Mouse (Mus musculus) activated CD4-positive, CD25-positive, alpha-beta regulatory T cell, adult 9 weeks (primary cell): ENCODE measurements around the gene Vps39. TPM values are rescaled to one million over a fixed set of nuclear protein-coding genes. Genes with fewer than 3 reads are reported as not detected.

Experiments
- polyA plus RNA-seq: library from polyadenylated mRNA; unstranded; fragments of 100-300 nt; shearing (Covaris generic); gene quantifications from one replicate; pipeline ENCODE4 v1.2.1, GENCODE M21; 2017

Vps39 gene
- 51.4 TPM for polyA plus RNA-seq

DNA sequence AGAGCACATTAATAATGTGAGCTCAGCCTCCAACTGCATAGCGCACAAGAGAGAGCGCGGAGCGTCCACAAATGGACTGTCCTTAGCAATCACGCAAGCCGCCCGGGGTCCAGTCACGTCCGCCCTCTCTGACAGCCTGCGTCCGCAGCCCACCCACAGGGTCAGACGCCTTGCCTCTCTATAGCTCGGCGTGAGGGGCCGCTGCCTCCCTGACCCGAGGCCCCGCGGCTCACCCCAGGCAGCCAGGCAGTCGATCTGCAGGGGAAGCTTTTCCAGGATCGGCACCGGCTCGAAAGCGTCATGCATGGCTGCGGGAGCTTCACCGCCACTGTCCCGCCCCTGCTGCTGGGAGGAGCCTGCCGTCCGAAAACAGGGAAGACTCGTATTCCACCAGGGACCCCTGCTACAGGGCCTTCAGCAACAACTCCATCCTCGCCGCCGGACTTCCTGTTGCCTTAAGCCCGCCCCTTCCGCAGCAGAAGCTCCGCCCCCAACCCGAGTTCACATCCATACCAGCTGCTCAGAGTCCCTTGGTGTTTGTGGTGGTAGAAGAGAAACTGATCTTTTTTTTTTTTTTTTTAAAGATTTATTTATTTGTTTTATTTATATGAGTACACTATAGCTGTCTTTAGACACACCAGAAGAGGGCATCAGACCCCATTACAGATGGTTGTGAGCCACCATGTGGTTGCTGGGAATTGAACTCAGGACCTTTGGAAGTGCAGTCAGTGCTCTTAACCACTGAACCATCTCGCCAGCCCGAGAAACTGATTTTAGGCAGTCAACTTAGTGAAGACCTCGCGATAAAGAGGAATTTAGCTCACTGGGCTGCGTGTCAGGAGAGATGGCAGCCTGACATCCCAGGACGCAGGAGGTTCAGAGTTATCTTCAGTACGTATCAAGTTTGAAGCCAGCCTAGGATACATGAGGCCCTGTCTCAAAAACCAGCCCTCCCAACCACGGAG, at the start of gene Vps39:
Gene Vps39, minus strand, starts transcription at position 456 of the 965 bp plus-strand sequence.

DNA sequence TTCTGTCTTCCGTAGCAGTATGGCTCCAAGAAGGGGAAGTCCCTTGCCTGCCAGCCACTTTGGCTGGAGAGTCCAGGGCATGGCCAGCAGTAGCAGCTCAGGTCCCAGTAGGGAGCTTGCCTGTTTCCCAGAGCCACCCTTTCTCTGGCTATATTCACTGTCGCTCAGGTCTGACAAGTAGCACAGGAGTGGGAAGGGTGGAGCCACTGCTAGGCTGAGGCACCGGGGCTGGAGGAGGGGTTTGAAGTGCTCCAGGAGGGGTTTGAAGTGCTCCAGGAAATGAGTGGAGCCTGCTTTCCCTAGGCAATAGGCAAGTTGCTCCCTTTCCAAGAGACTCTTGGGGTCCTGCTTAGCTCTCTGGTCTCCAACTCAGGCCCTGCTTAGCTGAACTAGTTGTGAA, 39.0 kb downstream of the Vps39 start, which contains the start of gene Pla2g4f:
Gene Pla2g4f, minus strand, starts transcription at position 190 of the 400 bp plus-strand sequence.

DNA sequence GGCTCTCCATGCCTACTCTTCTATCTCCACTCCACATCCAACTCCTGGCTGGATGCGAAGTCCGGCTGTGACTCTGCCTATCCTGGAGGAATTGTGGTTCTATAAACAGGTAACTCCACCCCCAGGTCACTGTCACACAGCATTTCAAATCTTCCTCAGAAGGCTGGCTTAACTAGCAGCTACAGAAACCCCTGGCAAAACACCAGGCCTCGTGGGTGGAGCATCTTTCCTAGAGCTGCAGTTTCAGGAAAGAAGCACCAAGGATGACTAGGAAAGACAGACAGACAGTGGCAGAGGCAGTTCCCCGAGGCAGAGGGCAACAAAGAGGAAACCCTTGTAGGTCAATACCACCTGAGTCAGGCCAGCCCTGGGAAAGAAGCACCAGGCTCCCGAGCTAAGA, 63.9 kb downstream of the Vps39 start, which contains the start of gene Pla2g4d:
Gene Pla2g4d, minus strand, starts transcription at position 203 of the 400 bp plus-strand sequence.

Other genes with a start within 250 kb of the Vps39 start
- 6.5 TPM for gene Ehd4, start 198.5 kb downstream of the Vps39 start, polyA plus RNA-seq
- not detected for gene Pla2g4e, start 107.8 kb downstream of the Vps39 start, polyA plus RNA-seq
- gene Pla2g4d, start 63.9 kb downstream of the Vps39 start, polyA plus RNA-seq = not detected
- gene Pla2g4f, start 39.0 kb downstream of the Vps39 start, polyA plus RNA-seq = 5.6 TPM
- gene Ganc, start 50.8 kb upstream of the Vps39 start, polyA plus RNA-seq = 27.0 TPM
- gene Tmem87a, start 51.0 kb upstream of the Vps39 start, polyA plus RNA-seq = 32.4 TPM
- gene Capn3, start 102.9 kb upstream of the Vps39 start, polyA plus RNA-seq = 71.0 TPM
- gene Zfp106, start 210.7 kb upstream of the Vps39 start, polyA plus RNA-seq = 48.8 TPM
- 57.0 TPM for gene Snap23, start 214.5 kb upstream of the Vps39 start, polyA plus RNA-seq